Mouse (Mus musculus) midbrain, embryonic 13.5 days (tissue): Measurements from ENCODE around the gene Gch1. TPM values are rescaled to one million over a fixed set of nuclear protein-coding genes. Genes with fewer than 3 reads are reported as not detected.

Experiments used
- ATAC-seq: fragments of 200-750 bp; cut with Nextera tagmentation; 2 replicates; pipeline ENCODE4 v1.8.0; 2017; ENCODE audit warnings: mild to moderate bottlenecking, moderate TSS enrichment, moderate library complexity
- H3K27ac ChIP-seq: fragments of 300-500 bp; sonication (generic); 2 replicates; pipeline ENCODE4 v1.5.1; 2015; ENCODE audit warnings: inconsistent platforms, mild to moderate bottlenecking, moderate library complexity
- H3K27me3 ChIP-seq: fragments of 300-500 bp; sonication (generic); 2 replicates; pipeline ENCODE4 v1.6.1; 2015; ENCODE audit warnings: mild to moderate bottlenecking, inconsistent platforms
- H3K36me3 ChIP-seq: fragments of 300-500 bp; sonication (generic); 2 replicates; pipeline ENCODE4 v1.6.1; 2015; ENCODE audit warnings: mild to moderate bottlenecking, inconsistent platforms
- H3K4me1 ChIP-seq: fragments of 300-500 bp; sonication (generic); replicated peaks from 2 replicates; pipeline ENCODE4 v1.6.1; 2015; ENCODE audit warnings: inconsistent platforms
- H3K4me2 ChIP-seq: fragments of 300-500 bp; sonication (generic); replicated peaks from 2 replicates; pipeline ENCODE4 v1.6.1; 2015; ENCODE audit warnings: moderate library complexity, mild to moderate bottlenecking, inconsistent platforms
- H3K4me3 ChIP-seq: fragments of 300-500 bp; sonication (generic); replicated peaks from 2 replicates; pipeline ENCODE4 v1.5.1; 2015; ENCODE audit warnings: mild to moderate bottlenecking, inconsistent platforms
- H3K9ac ChIP-seq: fragments of 300-500 bp; sonication (generic); replicated peaks from 2 replicates; pipeline ENCODE4 v1.6.1; 2015; ENCODE audit warnings: mild to moderate bottlenecking, inconsistent platforms
- H3K9me3 ChIP-seq: fragments of 300-500 bp; sonication (generic); 2 replicates; pipeline ENCODE4 v1.6.1; 2016; ENCODE audit warnings: mild to moderate bottlenecking, inconsistent platforms
- WGBS: fragments of 180-500 bp; shearing (Covaris S2); methylation state at CpG from one replicate; pipeline ENCODE4 v1.1.7; 2015; 5-methylcytosine and 5-hydroxymethylcytosine counted together
- polyA plus RNA-seq: library from polyadenylated mRNA; unstranded; fragments of >200 nt; fragmentation: Nextera tagmentation; extraction: Ambion mirVana; gene quantifications from 2 replicates; pipeline ENCODE4 v1.2.1, GENCODE M21; 2015

Gch1 gene
- polyA plus RNA-seq, 1 experiment from 2014 or later: 7.2 TPM

- Histone ChIP-seq H3K27me3 (no peaks in the 10 kb centered on the region), H3K4me3 (no peak overlapping the region)
- WGBS: 32% methylated on average over 19 of the region's 19 CpGs
These were observed 84.7 kb downstream of the Gch1 start for GRCm38 (mm10) chr14:47104246-47105173.

More at GRCm38 (mm10) chr14:47104246-47105173, 84.7 kb downstream of the Gch1 start:
- no peaks in the 10 kb centered on the region for H3K9me3 ChIP-seq
- no peak overlapping the region for H3K27ac ChIP-seq
- no peak overlapping the region for H3K9ac ChIP-seq
- ATAC-seq: no peak
- H3K4me2 ChIP-seq: no peak overlapping the region
- H3K36me3 ChIP-seq: no peaks in the 10 kb centered on the region
- H3K4me1 ChIP-seq: no peaks in the 10 kb centered on the region

Other genes starting within 250 kb of the Gch1 start
- gene Wdhd1, start 87.4 kb upstream of the Gch1 start, polyA plus RNA-seq: 23.5 and 25.3 TPM in 2 replicates
- gene Socs4, start 87.5 kb upstream of the Gch1 start, polyA plus RNA-seq: 3.7 and 3.9 TPM in 2 replicates
- 60.8 and 63.8 TPM in 2 replicates for gene Mapk1ip1l, start 108.9 kb upstream of the Gch1 start, polyA plus RNA-seq
- 0.54 and 1.2 TPM in 2 replicates for gene Lgals3, start 178.3 kb upstream of the Gch1 start, polyA plus RNA-seq
- gene Dlgap5, start 229.0 kb upstream of the Gch1 start, polyA plus RNA-seq: 20.1 and 21.1 TPM in 2 replicates